Mouse (Mus musculus) spleen, adult 2 months (tissue): Measurements from ENCODE around the gene Sar1a.

Source experiments
- CTCF ChIP-seq: fragments of 200-500 bp; IDR thresholded peaks from 2 replicates; pipeline ENCODE4 v1.5.1; 2011; ENCODE audit warnings: mild to moderate bottlenecking, inconsistent platforms; ENCODE audit not compliant: insufficient read depth, insufficient read length, insufficient replicate concordance; ENCODE audit errors: extremely low read depth
- POLR2A ChIP-seq: fragments of 200-500 bp; IDR thresholded peaks from 2 replicates; pipeline ENCODE4 v1.6.1; 2011; ENCODE audit warnings: low read depth, low read length, inconsistent platforms

DNA sequence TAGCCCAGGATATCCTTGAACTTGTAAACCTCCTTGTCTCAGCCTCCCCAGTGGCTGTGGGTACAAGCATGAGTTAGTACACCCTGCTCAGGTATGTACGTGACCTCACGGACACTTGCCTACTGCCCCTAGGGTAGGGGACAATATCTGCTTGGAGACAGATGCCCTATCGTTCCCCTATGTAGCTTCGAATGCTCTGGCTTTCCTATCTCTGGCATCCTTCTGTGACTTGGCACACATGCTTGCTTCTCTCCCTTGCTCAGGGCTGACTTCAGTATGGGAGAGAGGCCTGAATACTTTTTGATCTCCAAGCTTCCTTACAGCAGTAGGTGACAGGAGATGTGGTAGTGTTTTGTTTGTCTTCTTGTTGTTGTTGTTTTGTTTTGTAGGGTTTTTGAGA, 34.0 kb downstream of the Sar1a start:
- TF ChIP-seq CTCF (no peak), POLR2A (no peak)
